Mouse (Mus musculus) CH12.LX (cell line): ENCODE results near the gene Il34.

ENCODE experiments used
- CTCF ChIP-seq, 2 experiments: IDR thresholded peaks in 1 of 2; conservative IDR thresholded peaks in 1 of 2; 2 replicates each; pipeline ENCODE4 v1.5.1; 2011 to 2012; ENCODE audit warnings: low read depth in 2 of 2, low read length in 2 of 2, improper control_type of control experiment in 1 of 2, inconsistent platforms in 1 of 2, mild to moderate bottlenecking in 1 of 2, moderate library complexity in 1 of 2
- EP300 ChIP-seq: IDR thresholded peaks from 2 replicates; pipeline ENCODE4 v1.6.1; 2011; ENCODE audit warnings: low read length, improper control_type of control experiment
- HCFC1 ChIP-seq: IDR thresholded peaks from 2 replicates; pipeline ENCODE4 v1.6.1; 2012; ENCODE audit warnings: low read depth, mild to moderate bottlenecking, inconsistent platforms, low read length, improper control_type of control experiment
- KAT2A ChIP-seq: IDR thresholded peaks from 2 replicates; pipeline ENCODE4 v1.6.1; 2012; ENCODE audit warnings: low read length, improper control_type of control experiment, inconsistent platforms; ENCODE audit not compliant: insufficient replicate concordance
- MAFK ChIP-seq: IDR thresholded peaks from 2 replicates; pipeline ENCODE4 v1.6.1; 2011; ENCODE audit warnings: low read length, improper control_type of control experiment; ENCODE audit not compliant: insufficient replicate concordance
- MAX ChIP-seq: IDR thresholded peaks from 2 replicates; pipeline ENCODE4 v1.6.1; 2011; ENCODE audit warnings: low read length, improper control_type of control experiment
- MAZ ChIP-seq: IDR thresholded peaks from 2 replicates; pipeline ENCODE4 v1.6.1; 2012; ENCODE audit warnings: low read depth, mild to moderate bottlenecking, inconsistent platforms, low read length, improper control_type of control experiment, moderate library complexity
- POLR2A ChIP-seq: IDR thresholded peaks from 2 replicates; pipeline ENCODE4 v1.6.1; 2011; ENCODE audit warnings: low read depth, mild to moderate bottlenecking, improper control_type of control experiment, low read length
- TCF12 ChIP-seq: IDR thresholded peaks from 2 replicates; pipeline ENCODE4 v1.6.1; 2014; ENCODE audit warnings: low read depth, mild to moderate bottlenecking, inconsistent platforms, low read length, improper control_type of control experiment
- USF1 ChIP-seq: IDR thresholded peaks from 2 replicates; pipeline ENCODE4 v1.6.1; 2014; ENCODE audit warnings: low read depth, mild to moderate bottlenecking, inconsistent platforms, low read length, improper control_type of control experiment
- ZC3H11A ChIP-seq: IDR thresholded peaks from 2 replicates; pipeline ENCODE4 v1.6.1; 2012; ENCODE audit warnings: low read depth, mild to moderate bottlenecking, inconsistent platforms, low read length, improper control_type of control experiment
- ZNF384 ChIP-seq: IDR thresholded peaks from 2 replicates; pipeline ENCODE4 v1.6.1; 2012; ENCODE audit warnings: low read depth, low read length, improper control_type of control experiment, inconsistent platforms

DNA sequence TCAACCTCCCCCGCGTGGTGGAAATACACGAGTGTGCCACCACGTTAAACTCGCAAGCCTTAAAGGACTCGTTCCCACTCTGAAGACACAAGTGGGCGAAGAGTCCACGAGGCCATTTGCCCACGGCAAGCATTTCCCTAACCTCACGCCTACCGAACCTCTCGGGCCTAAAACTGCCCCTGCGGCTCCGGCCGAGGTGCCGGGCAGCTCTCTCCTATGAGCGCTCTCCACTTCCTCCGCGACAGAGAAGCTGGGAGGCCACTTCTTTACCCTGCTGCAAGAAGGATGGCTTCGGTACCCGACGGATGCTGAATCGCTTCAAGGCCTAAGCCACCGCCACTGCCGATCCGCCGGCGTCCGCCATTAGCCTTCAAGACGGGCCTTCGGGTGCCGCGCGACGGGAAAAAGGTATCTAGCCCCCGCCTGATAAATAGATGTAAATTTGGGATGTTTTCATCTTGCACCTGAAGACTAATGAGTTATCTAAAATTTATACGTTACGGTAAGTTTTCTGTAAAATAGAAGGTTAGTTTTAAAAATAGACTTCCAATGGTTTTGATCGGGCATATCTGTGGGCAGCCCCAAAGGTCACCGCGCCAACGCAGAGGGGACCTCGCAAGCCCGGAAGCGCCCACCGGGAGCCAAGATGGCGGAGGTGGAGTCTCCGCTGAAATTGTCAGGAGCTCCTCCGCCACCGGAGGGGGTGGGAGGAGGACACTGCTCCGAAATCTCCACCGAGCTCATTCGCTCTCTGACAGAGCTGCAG lies 40.9 kb upstream of the Il34 start, which contains the start of the genes Cog4 and Sf3b3:
- TF ChIP-seq POLR2A: peak; percentile 96
- peak; percentile 76; the same call in 1 of the 2 replicates for TF ChIP-seq KAT2A
- TF ChIP-seq HCFC1: peak; percentile 88
- peak in 1 of 2 experiments; percentile 22; a peak in 1 of 4 replicates for TF ChIP-seq CTCF (conservative IDR thresholded peaks at IDR 0.05 in 1 of 2, IDR thresholded peaks at IDR 0.05 in 1 of 2; ENCODE audit: low read depth in 2 of 2, low read length in 2 of 2)
- TF ChIP-seq EP300: no peak
- peak; percentile 100 for TF ChIP-seq MAX
- TF ChIP-seq TCF12: peak; percentile 97
- TF ChIP-seq MAZ: peak; percentile 72
- no peak for TF ChIP-seq USF1
- TF ChIP-seq MAFK: no peak
- no peak for TF ChIP-seq ZC3H11A
- TF ChIP-seq ZNF384: no peak
